Mouse (Mus musculus) induced T-regulatory cell, adult 2 months (primary cell): ENCODE measurements around the gene Lsamp.

Source experiments
- DNase-seq: peaks from one replicate; pipeline ENCODE4 v3.0.0-alpha.2; 2012; ENCODE audit warnings: low read depth

The Lsamp gene

GRCm38 (mm10) chr16:39984205-39984634 is at the start of gene Lsamp:
Lsamp (plus strand) TSS chr16:39984361.
- no peak for DNase-seq

- no peak for DNase-seq
Observed at GRCm38 (mm10) chr16:39957686-39958085, 26.5 kb upstream of the Lsamp start.

DNA sequence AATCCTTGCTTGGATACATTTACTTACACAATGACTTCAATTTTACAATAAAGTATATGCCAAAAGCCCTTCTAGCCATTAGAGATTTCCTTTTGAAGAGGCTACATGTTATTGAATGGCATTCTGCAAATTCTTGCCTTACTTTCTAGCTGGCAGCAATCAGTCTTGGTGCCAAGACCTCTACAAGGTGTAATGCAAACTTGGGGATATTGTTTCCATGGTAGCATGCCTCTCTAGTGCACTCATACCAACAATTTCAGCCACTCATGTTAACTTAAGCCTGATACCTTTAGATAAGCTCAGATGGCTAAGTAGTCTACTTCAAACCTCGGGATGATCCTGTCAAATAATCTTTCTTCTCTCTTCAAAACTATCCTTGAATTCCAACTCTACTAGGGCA is 11.4 kb upstream of the Lsamp start:
- no peak for DNase-seq

DNA sequence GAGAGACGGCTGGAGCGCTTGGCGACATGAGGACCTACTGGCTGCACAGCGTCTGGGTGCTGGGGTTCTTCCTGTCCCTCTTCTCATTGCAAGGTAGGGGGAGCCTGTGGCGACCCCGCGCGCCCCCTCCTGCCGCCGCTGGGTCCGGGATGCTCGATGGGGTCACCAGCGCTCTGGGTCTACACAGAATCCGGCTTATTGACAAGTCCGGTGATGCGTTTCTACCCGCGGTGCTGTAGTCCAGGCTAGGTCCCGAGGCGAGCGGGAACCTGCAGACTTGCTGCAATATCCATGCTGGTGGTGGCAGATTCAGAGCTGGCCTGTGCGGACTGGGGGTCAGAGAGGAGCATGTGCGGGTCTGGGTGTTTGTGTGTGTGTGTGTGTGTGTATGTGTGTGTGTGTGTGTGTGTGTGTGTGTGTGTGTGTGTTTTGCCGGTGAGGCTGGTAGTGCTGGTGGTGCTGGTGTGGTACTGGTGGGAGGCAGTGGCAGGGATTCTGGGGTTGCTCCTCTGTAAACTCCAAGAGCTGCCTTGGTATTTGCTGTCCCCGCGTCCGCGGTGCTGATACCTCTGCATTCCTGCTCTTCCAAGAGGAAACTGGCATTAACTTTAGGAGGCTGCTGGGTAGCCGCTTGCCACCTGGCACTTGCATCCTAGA is 602 bp downstream of the Lsamp start:
- DNase-seq, result no peak

DNA sequence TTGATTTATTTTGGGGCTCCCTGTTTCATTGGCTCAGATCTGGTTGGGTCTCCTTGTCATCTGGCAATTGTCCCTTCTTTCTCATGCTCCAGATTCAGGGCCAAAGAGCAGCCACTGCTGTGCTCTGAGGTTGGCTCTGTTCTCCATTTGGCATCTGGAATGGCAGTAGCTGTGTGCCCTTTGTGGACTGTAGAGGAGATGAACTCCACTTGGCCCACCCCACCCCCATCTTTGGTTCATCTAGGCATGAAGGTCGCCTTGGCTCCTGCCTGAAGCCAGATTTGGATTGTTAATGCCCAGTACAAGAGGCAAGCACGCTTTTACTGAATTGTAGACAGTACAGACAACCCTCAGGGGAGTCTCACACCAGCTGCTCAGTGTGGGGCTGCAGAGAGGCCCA is 4.3 kb downstream of the Lsamp start:
- no peak for DNase-seq

GRCm38 (mm10) chr16:39994821-39995220 is 10.7 kb downstream of the Lsamp start:
- no peak for DNase-seq

GRCm38 (mm10) chr16:40008800-40009199 is 24.6 kb downstream of the Lsamp start:
- no peak for DNase-seq

- DNase-seq, result no peak
Observed at GRCm38 (mm10) chr16:40011106-40011505, 26.9 kb downstream of the Lsamp start.

DNA sequence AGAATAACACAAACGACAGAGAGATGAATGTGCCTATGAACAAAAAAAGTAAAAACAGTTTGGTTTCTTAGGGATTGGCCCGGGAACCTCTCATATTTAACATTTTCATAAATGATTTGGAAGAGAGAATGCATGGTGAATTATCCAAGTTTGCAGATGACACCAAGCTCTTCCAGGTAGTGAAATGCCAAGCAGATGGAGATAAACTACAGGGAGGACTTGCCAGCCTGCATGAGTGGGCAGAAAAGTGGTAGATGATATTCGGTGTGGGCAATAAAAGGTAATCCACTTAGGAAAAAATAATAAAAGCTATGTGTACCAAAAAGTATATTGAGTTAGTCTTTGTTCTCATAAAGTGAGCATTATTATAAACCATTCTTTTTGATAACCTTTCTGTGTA is 38.5 kb downstream of the Lsamp start:
- DNase-seq, result no peak

GRCm38 (mm10) chr16:40036719-40037118 is 52.6 kb downstream of the Lsamp start:
- DNase-seq, result no peak

GRCm38 (mm10) chr16:40059546-40059945 is 75.4 kb downstream of the Lsamp start:
- no peak for DNase-seq

GRCm38 (mm10) chr16:40059968-40060367 is 75.8 kb downstream of the Lsamp start:
- no peak for DNase-seq

DNA sequence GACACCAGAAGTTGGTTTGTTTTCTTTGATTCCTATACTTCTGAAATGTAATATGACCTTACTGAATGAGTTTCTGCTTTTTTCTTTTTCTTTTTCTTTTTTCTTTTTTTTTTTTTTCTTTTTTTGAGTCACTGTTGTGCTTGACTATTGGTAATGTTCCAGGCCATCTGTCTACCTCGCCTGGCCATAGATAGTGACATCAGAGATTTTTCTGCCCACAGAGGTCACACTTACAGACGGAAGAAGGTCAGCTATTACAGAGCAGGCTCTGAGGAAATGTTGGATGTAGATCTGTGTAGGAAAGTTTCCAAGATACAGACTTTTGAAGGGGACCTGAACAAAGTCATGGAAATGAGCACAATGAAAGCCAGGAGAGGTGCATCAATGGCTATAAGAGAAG is 76.3 kb downstream of the Lsamp start:
- DNase-seq, result no peak

- DNase-seq, result no peak
Observed at GRCm38 (mm10) chr16:40075556-40075955, 91.4 kb downstream of the Lsamp start.

GRCm38 (mm10) chr16:40080224-40080623 is 96.1 kb downstream of the Lsamp start:
- no peak for DNase-seq

DNA sequence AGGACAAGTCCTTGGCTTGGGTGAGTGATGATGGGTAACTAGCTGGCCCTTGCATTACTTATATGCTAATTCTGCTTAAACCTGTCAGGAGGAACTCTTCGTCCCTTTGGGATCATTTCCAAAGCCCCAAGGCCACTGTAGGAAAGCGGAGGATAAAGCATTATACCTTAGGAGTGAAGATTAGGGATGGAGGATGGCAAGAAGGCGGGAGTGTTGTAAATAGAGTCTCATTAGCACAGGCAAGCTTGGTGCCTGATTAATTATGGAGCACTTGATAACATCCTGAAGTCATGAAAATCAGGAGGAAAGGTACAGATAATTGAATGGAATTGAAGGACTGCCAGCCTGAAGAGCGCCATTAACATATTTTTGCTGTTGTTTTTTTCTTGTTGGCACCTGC is 120.2 kb downstream of the Lsamp start:
- no peak for DNase-seq

DNA sequence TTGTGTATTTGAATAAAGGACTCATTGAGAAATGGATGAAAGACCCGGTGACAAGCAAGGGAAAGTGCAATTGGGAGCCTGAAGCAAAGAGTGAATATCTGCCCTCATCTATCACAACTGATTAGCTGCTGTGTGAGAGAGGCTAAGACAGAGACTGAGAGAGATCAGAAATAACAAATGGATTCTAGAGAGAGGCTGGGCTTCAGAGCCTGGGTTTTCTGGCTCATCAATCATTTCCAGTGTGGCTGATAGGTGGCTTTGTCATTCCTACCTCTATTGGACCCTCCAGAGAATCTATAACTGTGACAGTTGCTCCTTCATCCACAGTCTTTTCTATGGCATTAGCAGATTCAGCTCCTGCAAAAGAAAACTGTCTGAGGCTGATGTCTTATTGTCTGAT is 198.8 kb downstream of the Lsamp start:
- no peak for DNase-seq

DNA sequence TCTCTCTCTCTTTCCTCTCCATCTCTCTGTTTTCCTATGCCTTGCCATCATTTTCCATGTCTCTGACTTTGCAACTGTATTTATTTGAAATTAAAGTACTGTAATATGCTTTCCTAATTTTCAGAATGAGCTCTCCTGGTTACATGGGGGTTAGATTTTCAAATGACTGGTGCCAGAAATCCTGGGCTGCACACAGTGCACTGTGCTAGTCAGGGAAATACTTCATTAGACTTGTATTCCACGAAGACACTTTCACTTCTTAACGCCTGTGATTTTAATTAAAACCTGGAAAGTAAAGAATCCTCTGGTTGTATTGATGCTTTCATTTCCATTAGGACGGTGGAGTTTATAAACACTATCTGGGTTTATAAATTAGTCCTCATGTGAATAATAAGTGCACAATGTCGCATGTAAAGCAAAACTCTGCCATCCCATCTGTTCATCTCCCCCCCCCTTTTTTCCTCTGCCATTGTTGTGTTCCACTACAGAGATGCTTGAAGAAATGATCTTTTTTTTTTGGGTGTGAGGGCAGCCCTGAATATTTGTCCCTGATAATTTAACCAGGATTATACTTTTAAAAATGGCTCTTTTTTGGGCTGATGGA is 203.9 kb downstream of the Lsamp start:
- no peak for DNase-seq

DNA sequence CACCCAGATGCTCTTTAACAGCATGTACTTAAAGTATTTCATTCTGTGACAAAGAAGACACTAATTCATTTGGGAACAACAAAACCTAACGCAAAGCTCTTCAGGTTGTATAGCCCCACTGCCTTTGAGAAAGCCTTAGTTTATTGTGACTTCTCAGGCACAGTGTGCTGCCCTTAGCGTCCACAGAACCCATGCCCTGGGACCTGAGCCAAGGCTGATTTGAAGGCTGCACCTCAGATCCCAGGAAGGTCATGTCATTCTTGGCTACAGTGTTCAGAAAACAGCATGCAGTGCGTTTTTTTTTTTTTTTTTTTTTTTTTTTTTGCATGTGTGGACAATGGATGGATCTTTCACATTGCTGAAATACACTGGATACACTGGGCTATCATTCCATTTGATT is 210.2 kb downstream of the Lsamp start:
- no peak for DNase-seq

DNA sequence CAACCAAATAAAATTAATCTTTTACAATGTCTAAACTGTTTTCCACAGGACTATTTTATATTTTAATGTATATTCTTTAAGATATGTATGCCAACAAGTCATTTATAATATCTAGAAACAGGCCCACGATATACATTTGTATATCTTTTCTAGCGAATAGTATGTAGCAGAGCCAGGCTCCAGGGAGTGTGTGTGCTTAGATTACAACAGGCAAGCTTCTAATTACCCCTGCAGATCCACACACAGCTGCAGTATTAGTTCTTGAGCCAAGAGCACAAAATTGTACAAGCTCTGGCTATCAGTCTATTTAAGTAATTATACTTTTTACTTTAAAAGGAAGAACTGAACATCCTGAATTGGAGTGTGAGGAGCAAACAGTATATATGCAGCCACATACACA is 210.7 kb downstream of the Lsamp start:
- no peak for DNase-seq

DNA sequence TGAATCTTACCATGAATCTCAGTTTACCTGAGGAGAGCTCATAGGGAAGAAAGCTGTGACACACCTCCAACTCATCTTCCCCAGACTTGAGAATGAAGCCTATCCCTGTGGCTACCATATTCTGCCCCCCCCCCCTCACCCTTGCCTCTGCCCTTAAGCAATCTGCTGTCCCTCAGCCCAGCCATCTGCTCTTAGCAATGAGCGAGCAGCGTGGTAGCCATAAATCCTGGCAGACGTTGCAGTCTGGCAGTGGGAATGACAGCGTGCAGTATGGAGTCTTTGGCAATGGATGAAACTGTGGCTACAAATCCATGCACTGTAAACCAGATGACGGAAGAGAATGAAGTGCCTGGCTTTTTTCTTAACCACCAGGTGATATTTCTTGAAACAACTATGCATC is 244.5 kb downstream of the Lsamp start:
- DNase-seq, result no peak

DNA sequence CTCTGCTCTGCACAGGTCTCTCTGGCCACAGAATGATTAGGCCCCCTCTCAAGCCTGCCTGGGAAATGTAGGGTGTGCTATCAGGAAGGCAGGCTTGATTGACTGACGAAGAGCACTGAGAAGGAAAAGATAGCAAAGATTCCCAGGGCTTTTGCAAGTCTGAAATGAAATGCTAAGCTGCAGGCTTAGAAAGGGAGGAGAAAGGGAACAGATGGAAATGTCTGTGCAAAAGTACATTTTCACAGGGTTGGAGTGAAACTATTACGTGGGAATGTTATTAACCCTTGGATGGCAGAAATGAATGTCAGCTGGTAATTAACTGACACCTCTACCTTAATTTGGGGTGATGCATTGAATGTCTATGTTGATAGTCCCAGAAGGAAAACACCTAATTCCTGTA is 248.9 kb downstream of the Lsamp start:
- DNase-seq, result no peak

- no peak for DNase-seq
Observed at GRCm38 (mm10) chr16:40234151-40234895, 250.2 kb downstream of the Lsamp start.
